ENCODE assay signal across 11 mouse cellular contexts in the genomic region with DNA sequence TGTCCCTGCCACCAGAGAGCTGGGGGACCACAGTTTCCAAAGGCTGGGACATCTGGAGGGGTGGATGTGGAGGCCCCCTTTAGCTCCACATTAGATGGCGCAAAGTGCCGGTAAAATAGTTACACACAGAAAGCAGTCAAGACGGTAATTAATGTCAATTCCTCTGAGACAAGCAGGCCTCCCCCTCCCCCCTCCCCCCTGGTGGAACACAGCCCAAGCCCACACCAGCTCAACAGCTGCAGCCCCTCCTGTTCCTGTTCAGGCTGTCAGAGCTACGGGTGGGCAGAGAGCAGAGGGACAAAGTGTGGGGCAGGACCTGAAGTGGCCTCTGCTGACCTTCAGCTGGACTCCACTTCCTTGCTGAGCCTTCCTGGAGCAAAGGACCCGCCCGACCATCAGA. TPM values are rescaled to one million over a fixed set of nuclear protein-coding genes. Genes with fewer than 3 reads are reported as not detected.
DNase-seq lines count a peak whose midpoint lies in the region; ATAC-seq and TF ChIP-seq lines count a peak whose summit lies in the region.
"Had no signal": no experiment of that assay in that cellular context is flagged by ENCODE, and none has a peak within 500 bp of the region (broad histone marks: within the 10 kb centered on the region; RNA-seq: fewer than 3 reads in every experiment).

No protein-coding gene starts in this region.

- H3K9me3 ChIP-seq in hindbrain, embryonic 11.5 days (ENCODE audit: control insufficient read depth, low read length) = no peaks in the 10 kb centered on the region
- H3K9me3 ChIP-seq in hindbrain, postnatal 0 days (ENCODE audit: low read length) = no peaks in the 10 kb centered on the region
- H3K9me3 ChIP-seq in heart, embryonic 13.5 days = no peaks in the 10 kb centered on the region
- H3K9me3 ChIP-seq in limb, embryonic 12.5 days = no peaks in the 10 kb centered on the region

- H3K27ac ChIP-seq in hindbrain, embryonic 11.5 days (ENCODE audit: low read depth, low read length) = peak overlapping the region; percentile 62
- H3K27ac ChIP-seq in hindbrain, postnatal 0 days = no peak overlapping the region
- peak overlapping the region; percentile 36; the same call in 1 of the 2 replicates for H3K27ac ChIP-seq in heart, embryonic 13.5 days (replicated peaks)
- H3K27ac ChIP-seq in limb, embryonic 12.5 days = peak overlapping the region; percentile 73; the same call in 1 of the 2 replicates
- H3K27ac ChIP-seq: liver, embryonic 14.5 days had no signal

- WGBS in hindbrain, embryonic 11.5 days = 17% methylated on average over 6 of the region's 6 CpGs
- 11% methylated on average over 6 of the region's 6 CpGs for WGBS in hindbrain, postnatal 0 days
- WGBS in heart, embryonic 13.5 days = 23% methylated on average over 6 of the region's 6 CpGs
- 6% methylated on average over 6 of the region's 6 CpGs for WGBS in limb, embryonic 12.5 days

- no peaks in the 10 kb centered on the region for H3K27me3 ChIP-seq in hindbrain, embryonic 11.5 days (ENCODE audit: control insufficient read depth, insufficient read depth, low read length)
- no peaks in the 10 kb centered on the region for H3K27me3 ChIP-seq in hindbrain, postnatal 0 days (ENCODE audit: insufficient read depth, low read length)
- no peaks in the 10 kb centered on the region for H3K27me3 ChIP-seq in heart, embryonic 13.5 days (replicated peaks)
- H3K27me3 ChIP-seq in limb, embryonic 12.5 days = no peaks in the 10 kb centered on the region

- H3K36me3 ChIP-seq in hindbrain, embryonic 11.5 days (ENCODE audit: control insufficient read depth, insufficient read depth, low read length) = no peaks in the 10 kb centered on the region
- H3K36me3 ChIP-seq in hindbrain, postnatal 0 days (ENCODE audit: insufficient read depth, low read length) = no peaks in the 10 kb centered on the region
- no peaks in the 10 kb centered on the region for H3K36me3 ChIP-seq in heart, embryonic 13.5 days
- no peaks in the 10 kb centered on the region for H3K36me3 ChIP-seq in limb, embryonic 12.5 days

- H3K4me3 ChIP-seq in hindbrain, embryonic 11.5 days (ENCODE audit: low read depth, low read length) = no peak overlapping the region
- no peak overlapping the region for H3K4me3 ChIP-seq in hindbrain, postnatal 0 days (ENCODE audit: low read length)
- H3K4me3 ChIP-seq in heart, embryonic 13.5 days = no peak overlapping the region
- H3K4me3 ChIP-seq in limb, embryonic 12.5 days (replicated peaks) = 0 out of 2 replicates have a peak overlapping the region, but pooled peaks have one; percentile 4

- ATAC-seq in hindbrain, embryonic 11.5 days (ENCODE audit: low FRiP score) = no peak
- no peak for ATAC-seq in hindbrain, postnatal 0 days
- no peak for ATAC-seq in heart, embryonic 13.5 days (ENCODE audit: extremely low read depth, insufficient number of reproducible peaks, low FRiP score, low TSS enrichment)
- no peak for ATAC-seq in limb, embryonic 12.5 days (ENCODE audit: insufficient number of reproducible peaks, insufficient read depth, low FRiP score, low TSS enrichment, low read depth)
- no peak for ATAC-seq in CD4-positive, CD25-positive, alpha-beta regulatory T cell, adult 4 months

- DNase-seq in hindbrain, embryonic 11.5 days (ENCODE audit: low spot score) = peak; percentile 58
- no peak for DNase-seq in hindbrain, postnatal 0 days (ENCODE audit: low spot score)
- peak; percentile 77 for DNase-seq in retina, postnatal 1 day
- no peak for DNase-seq in left cerebral cortex, adult 11 months (ENCODE audit: low spot score)
- DNase-seq in thymus, postnatal 25 days = no peak
- DNase-seq: cerebellum, postnatal 14 days; thymus, postnatal 36 days had no signal

- no peak for TF ChIP-seq CTCF in hindbrain, postnatal 0 days (IDR thresholded peaks at IDR 0.05; ENCODE audit: low read depth)

- peaks cover 14% of the 10 kb centered on the region; the same call in 1 of the 2 replicates for H3K4me1 ChIP-seq in hindbrain, embryonic 11.5 days (replicated peaks; ENCODE audit: control insufficient read depth, insufficient read depth, low read length)
- no peaks in the 10 kb centered on the region; the same call in 1 of the 2 replicates for H3K4me1 ChIP-seq in hindbrain, postnatal 0 days (ENCODE audit: insufficient read depth, low read length)
- H3K4me1 ChIP-seq in heart, embryonic 13.5 days = peaks cover 41% of the 10 kb centered on the region
- peaks cover 41% of the 10 kb centered on the region for H3K4me1 ChIP-seq in limb, embryonic 12.5 days (replicated peaks)

- H3K9ac ChIP-seq in hindbrain, embryonic 11.5 days (ENCODE audit: low read depth, low read length) = 0 out of 2 replicates have a peak overlapping the region, but pooled peaks have one; percentile 11
- H3K9ac ChIP-seq in hindbrain, postnatal 0 days (replicated peaks; ENCODE audit: low read length) = no peak overlapping the region
- H3K9ac ChIP-seq in heart, embryonic 13.5 days = no peak overlapping the region
- H3K9ac ChIP-seq in limb, embryonic 12.5 days (replicated peaks) = no peak overlapping the region
- H3K9ac ChIP-seq: liver, embryonic 14.5 days had no signal

- H3K4me2 ChIP-seq in hindbrain, embryonic 11.5 days (replicated peaks; ENCODE audit: low read depth, low read length) = no peak overlapping the region
- H3K4me2 ChIP-seq in hindbrain, postnatal 0 days (ENCODE audit: low read depth, low read length) = no peak overlapping the region
- peak overlapping the region; percentile 18 for H3K4me2 ChIP-seq in heart, embryonic 13.5 days
- peak overlapping the region; percentile 32 for H3K4me2 ChIP-seq in limb, embryonic 12.5 days

RNA-seq across cellular contexts. Expression of a gene that starts 2.7 kb away (rescaled TPM):
- polyA plus RNA-seq in hindbrain, embryonic 11.5 days (2014; fragmentation: Nextera tagmentation; extraction: Ambion mirVana) = 30.6 and 37.7 TPM in 2 replicates
- total RNA-seq in hindbrain, postnatal 0 days (2014; rRNA removed) = 57.0 and 59.0 TPM in 2 replicates
- 92.9 and 95.6 TPM in 2 replicates for polyA plus RNA-seq in hindbrain, postnatal 0 days (2015; fragmentation: Nextera tagmentation; extraction: Ambion mirVana)
- 11.6 and 11.8 TPM in 2 replicates for polyA plus RNA-seq in heart, embryonic 13.5 days (2015; fragmentation: Nextera tagmentation; extraction: Ambion mirVana)
- 33.0 and 34.8 TPM in 2 replicates for polyA plus RNA-seq in limb, embryonic 12.5 days (2016; fragmentation: Nextera tagmentation; extraction: Ambion mirVana)
- polyA plus RNA-seq in CD4-positive, CD25-positive, alpha-beta regulatory T cell, adult 4 months (2017; shearing (Covaris generic)) = 10 to 100 TPM in 1 of 2 experiments, 1 to 10 TPM in 1; 5.3 to 12.6 TPM

Comparison
In these comparisons a context has a peak if more than half of its experiments do, and no peak if none do; other contexts are left out.
1. DNase-seq: peak in hindbrain, embryonic 11.5 days (single experiment) and retina, postnatal 1 day (single experiment); none in hindbrain, postnatal 0 days (single experiment), left cerebral cortex, adult 11 months (single experiment) and thymus, postnatal 25 days (single experiment).
2. H3K4me2 ChIP-seq: peak in heart, embryonic 13.5 days (single experiment) and limb, embryonic 12.5 days (single experiment); none in hindbrain, embryonic 11.5 days (single experiment) and hindbrain, postnatal 0 days (single experiment).